ENCODE assay signal across 7 mouse cellular contexts in genomic region chr1:191989994-191990393, GRCm38 (mm10). TPM values are rescaled to one million over a fixed set of nuclear protein-coding genes. Genes with fewer than 3 reads are reported as not detected.
A peak's percentile ranks its signal among the peaks of the same experiment; 100 is the strongest.
DNase-seq lines count a peak whose midpoint lies in the region; ATAC-seq lines count a peak whose summit lies in the region.

No protein-coding gene starts in this region.

- H3K27ac ChIP-seq in embryonic facial prominence, embryonic 11.5 days (replicated peaks; ENCODE audit: low read depth, low read length): no peak overlapping the region; the same call in 1 of the 2 replicates
- no peak overlapping the region for H3K27ac ChIP-seq in limb, embryonic 11.5 days (replicated peaks; ENCODE audit: low read depth, low read length)
- peak overlapping the region; percentile 80 for H3K27ac ChIP-seq in midbrain, embryonic 14.5 days (replicated peaks; ENCODE audit: low read depth, low read length)

- DNase-seq in adrenal gland, postnatal 14 days: peak; percentile 97
- DNase-seq in embryonic facial prominence, embryonic 11.5 days (ENCODE audit: low spot score): peak; percentile 99
- DNase-seq in heart, adult 11 months: peak; percentile 100
- peak; percentile 95 for DNase-seq in kidney, adult 18-20 months
- peak; percentile 96 for DNase-seq in limb, embryonic 11.5 days (ENCODE audit: low spot score)
- DNase-seq in midbrain, embryonic 14.5 days: peak; percentile 99
- peak; percentile 91 for DNase-seq in spleen, adult 18-20 months

- no peaks in the 10 kb centered on the region for H3K27me3 ChIP-seq in embryonic facial prominence, embryonic 11.5 days (ENCODE audit: control insufficient read depth, insufficient read depth, low read length)
- H3K27me3 ChIP-seq in limb, embryonic 11.5 days (ENCODE audit: control insufficient read depth, insufficient read depth, low read length): no peaks in the 10 kb centered on the region
- no peaks in the 10 kb centered on the region for H3K27me3 ChIP-seq in midbrain, embryonic 14.5 days (ENCODE audit: control insufficient read depth, insufficient read depth, low read length)

- H3K36me3 ChIP-seq in embryonic facial prominence, embryonic 11.5 days (replicated peaks; ENCODE audit: control insufficient read depth, insufficient read depth, low read depth, low read length): no peaks in the 10 kb centered on the region
- no peaks in the 10 kb centered on the region for H3K36me3 ChIP-seq in limb, embryonic 11.5 days (ENCODE audit: control insufficient read depth, insufficient read depth, low read length)
- no peaks in the 10 kb centered on the region for H3K36me3 ChIP-seq in midbrain, embryonic 14.5 days (ENCODE audit: control insufficient read depth, insufficient read depth, low read length)

- WGBS in embryonic facial prominence, embryonic 11.5 days: under 1% methylated on average over 22 of the region's 22 CpGs
- whole genome bisulfite sequencing in limb, embryonic 11.5 days: under 1% methylated on average over 22 of the region's 22 CpGs
- WGBS in midbrain, embryonic 14.5 days: under 1% methylated on average over 22 of the region's 22 CpGs

- peak; percentile 93 for ATAC-seq in embryonic facial prominence, embryonic 11.5 days (replicated peaks; ENCODE audit: insufficient number of reproducible peaks, low FRiP score, low TSS enrichment, low read depth)
- ATAC-seq in limb, embryonic 11.5 days (ENCODE audit: insufficient number of reproducible peaks, low FRiP score, low TSS enrichment, low read depth): peak; percentile 93
- ATAC-seq in midbrain, embryonic 14.5 days (ENCODE audit: low FRiP score, low TSS enrichment): peak; percentile 98

- H3K4me3 ChIP-seq in embryonic facial prominence, embryonic 11.5 days (ENCODE audit: low read depth, low read length): peak overlapping the region; percentile 57
- peak overlapping the region; percentile 57 for H3K4me3 ChIP-seq in limb, embryonic 11.5 days (ENCODE audit: low read depth, low read length)
- H3K4me3 ChIP-seq in midbrain, embryonic 14.5 days (replicated peaks; ENCODE audit: low read depth, low read length): peak overlapping the region; percentile 59

- peak overlapping the region; percentile 59 for H3K4me2 ChIP-seq in embryonic facial prominence, embryonic 11.5 days (ENCODE audit: low read depth, low read length)
- peak overlapping the region; percentile 63 for H3K4me2 ChIP-seq in limb, embryonic 11.5 days (ENCODE audit: low read depth, severe bottlenecking)
- peak overlapping the region; percentile 54 for H3K4me2 ChIP-seq in midbrain, embryonic 14.5 days (ENCODE audit: low read length)

- H3K4me1 ChIP-seq in embryonic facial prominence, embryonic 11.5 days (ENCODE audit: control insufficient read depth, insufficient read depth, low read length): no peaks in the 10 kb centered on the region
- no peaks in the 10 kb centered on the region for H3K4me1 ChIP-seq in limb, embryonic 11.5 days (ENCODE audit: control insufficient read depth, insufficient read depth, low read length)
- H3K4me1 ChIP-seq in midbrain, embryonic 14.5 days (ENCODE audit: control insufficient read depth, insufficient read depth, low read length): no peaks in the 10 kb centered on the region

- no peaks in the 10 kb centered on the region for H3K9me3 ChIP-seq in embryonic facial prominence, embryonic 11.5 days (replicated peaks; ENCODE audit: control insufficient read depth, low read length)
- no peaks in the 10 kb centered on the region for H3K9me3 ChIP-seq in limb, embryonic 11.5 days (ENCODE audit: control insufficient read depth, low read length)
- H3K9me3 ChIP-seq in midbrain, embryonic 14.5 days (ENCODE audit: control insufficient read depth, low read length): no peaks in the 10 kb centered on the region

- peak overlapping the region; percentile 82 for H3K9ac ChIP-seq in embryonic facial prominence, embryonic 11.5 days (replicated peaks; ENCODE audit: low read length)
- peak overlapping the region; percentile 70 for H3K9ac ChIP-seq in limb, embryonic 11.5 days (ENCODE audit: low read length)
- H3K9ac ChIP-seq in midbrain, embryonic 14.5 days (replicated peaks; ENCODE audit: low read length): peak overlapping the region; percentile 70

RNA-seq across cellular contexts. Expression of gene Rd3, which starts 12.8 kb away (rescaled TPM):
- 0.26 TPM in 1 of 2 replicates, not detected in the other for total RNA-seq in adrenal gland, postnatal 14 days (2021)
- polyA plus RNA-seq in embryonic facial prominence, embryonic 11.5 days (2014; fragmentation: Nextera tagmentation; extraction: Ambion mirVana): 2.5 and 4.2 TPM in 2 replicates
- not detected in 2 replicates for polyA plus RNA-seq in limb, embryonic 11.5 days (2014; fragmentation: Nextera tagmentation; extraction: Ambion mirVana)
- polyA plus RNA-seq in midbrain, embryonic 14.5 days (2014; fragmentation: Nextera tagmentation; extraction: Ambion mirVana): 1.6 and 2.4 TPM in 2 replicates
